Mouse (Mus musculus) embryonic facial prominence, embryonic 14.5 days (tissue): ENCODE results near the gene Msh3. TPM values are rescaled to one million over a fixed set of nuclear protein-coding genes. Genes with fewer than 3 reads are reported as not detected.
A peak's percentile ranks its signal among the peaks of the same experiment; 100 is the strongest.

ENCODE experiments used
- ATAC-seq: fragments of 200-750 bp; cut with Nextera tagmentation; 2 replicates; pipeline ENCODE4 v1.8.0; 2017; ENCODE audit warnings: low read depth, moderate number of reproducible peaks, moderate TSS enrichment
- DNase-seq: peaks from one replicate; pipeline ENCODE4 v3.0.0-alpha.2; 2015; ENCODE audit warnings: low spot score
- H3K27ac ChIP-seq: fragments of 300-500 bp; sonication (generic); replicated peaks from 2 replicates; pipeline ENCODE4 v1.5.1; 2014; ENCODE audit warnings: low read depth, mild to moderate bottlenecking, low read length, moderate library complexity
- H3K27me3 ChIP-seq: fragments of 300-500 bp; sonication (generic); replicated peaks from 2 replicates; pipeline ENCODE4 v1.6.1; 2014; ENCODE audit warnings: low read length; ENCODE audit not compliant: control insufficient read depth, insufficient read depth
- H3K36me3 ChIP-seq: fragments of 300-500 bp; sonication (generic); 2 replicates; pipeline ENCODE4 v1.6.1; 2014; ENCODE audit warnings: low read length, mixed read lengths; ENCODE audit not compliant: control insufficient read depth, insufficient read depth
- H3K4me1 ChIP-seq: fragments of 300-500 bp; sonication (generic); 2 replicates; pipeline ENCODE4 v1.6.1; 2014; ENCODE audit warnings: antibody characterized with exemption, low read length; ENCODE audit not compliant: control insufficient read depth, insufficient read depth
- H3K4me2 ChIP-seq: fragments of 300-500 bp; sonication (generic); 2 replicates; pipeline ENCODE4 v1.6.1; 2014; ENCODE audit warnings: low read depth, mild to moderate bottlenecking, low read length, moderate library complexity, mixed read lengths
- H3K4me3 ChIP-seq: fragments of 300-500 bp; sonication (generic); 2 replicates; pipeline ENCODE4 v1.5.1; 2014; ENCODE audit warnings: low read depth, mild to moderate bottlenecking, low read length
- H3K9ac ChIP-seq: fragments of 300-500 bp; sonication (generic); 2 replicates; pipeline ENCODE4 v1.6.1; 2014; ENCODE audit warnings: low read depth, mild to moderate bottlenecking, low read length, moderate library complexity, mixed read lengths
- H3K9me3 ChIP-seq: fragments of 300-500 bp; sonication (generic); 2 replicates; pipeline ENCODE4 v1.6.1; 2016; ENCODE audit warnings: low read length; ENCODE audit not compliant: control insufficient read depth
- WGBS: fragments of 180-500 bp; shearing (Covaris S2); extraction: QIAGEN DNeasy Blood & Tissue Kit; methylation state at CpG from one replicate; pipeline ENCODE4 v1.1.7; 2014; 5-methylcytosine and 5-hydroxymethylcytosine counted together
- polyA plus RNA-seq: library from polyadenylated mRNA; unstranded; fragments of >200 nt; fragmentation: Nextera tagmentation; extraction: Ambion mirVana; gene quantifications from 2 replicates; pipeline ENCODE4 v1.2.1, GENCODE M21; 2014

Msh3 gene
- polyA plus RNA-seq, 1 experiment from 2014 or later, result 21.9 TPM

DNA sequence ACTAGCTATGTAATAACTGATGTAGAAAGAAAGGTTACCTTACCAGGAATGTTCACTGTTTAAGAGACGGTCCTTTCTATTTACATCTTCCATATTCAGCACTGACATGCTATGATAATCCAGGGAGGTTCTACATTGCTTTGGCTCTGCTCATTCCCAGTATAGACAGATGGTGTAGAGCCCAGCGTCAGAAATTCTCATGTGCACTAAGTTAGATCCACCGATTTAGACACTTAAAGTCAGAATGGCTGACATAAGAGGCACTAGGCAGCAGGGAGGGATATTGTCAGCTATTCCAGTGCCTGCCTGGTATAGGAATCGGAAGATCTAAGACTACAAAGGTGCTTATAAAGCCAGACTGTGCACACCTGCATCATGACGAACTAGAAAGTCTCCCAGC is 40.2 kb downstream of the Msh3 start:
- Histone ChIP-seq H3K36me3 (peaks cover 18% of the 10 kb centered on the region), H3K27me3 (no peaks in the 10 kb centered on the region), H3K4me1 (no peaks in the 10 kb centered on the region), H3K4me2 (no peak overlapping the region), H3K4me3 (no peak overlapping the region), H3K9ac (no peak overlapping the region), H3K9me3 (no peaks in the 10 kb centered on the region), H3K27ac (no peak overlapping the region)
- ATAC-seq (no peak), DNase-seq (no peak)
- WGBS, result 86% methylated on average over 5 of the region's 5 CpGs

DNA sequence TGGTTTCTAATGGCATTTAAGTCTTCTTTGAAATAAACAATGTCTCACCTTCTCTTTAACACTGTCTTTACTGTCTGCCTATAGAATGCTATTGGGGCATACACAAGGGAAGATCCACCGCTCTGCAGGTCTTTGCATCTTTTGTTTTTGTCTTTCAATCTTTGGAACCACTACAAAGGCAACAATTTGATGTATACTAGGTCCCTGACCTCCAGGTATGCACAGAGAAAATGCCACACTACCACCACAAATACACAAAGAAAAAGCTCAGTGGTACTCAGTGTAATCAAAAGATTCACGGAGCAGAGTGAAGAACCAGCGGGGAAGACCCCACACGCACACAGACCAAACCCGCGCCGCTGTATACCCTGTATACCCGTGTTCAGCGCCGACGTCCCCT is 49.1 kb downstream of the Msh3 start, which contains the start of gene Gm20379:
TSS of gene Gm20379 (plus strand) at position 301 of the 400 bp plus-strand sequence.
- no peak for DNase-seq
- Histone ChIP-seq H3K36me3 (peaks cover 29% of the 10 kb centered on the region; the same call in 1 of the 2 replicates), H3K4me1 (no peaks in the 10 kb centered on the region; the same call in 1 of the 2 replicates), H3K4me3 (no peak within 1 kb of the TSS), H3K9me3 (no peaks in the 10 kb centered on the region), H3K9ac (no peak within 1 kb of the TSS), H3K27ac (no peak within 1 kb of the TSS), H3K4me2 (no peak within 1 kb of the TSS), H3K27me3 (no peaks in the 10 kb centered on the region)
- over 99% methylated on average over 11 of the region's 11 CpGs for WGBS
- ATAC-seq, result no peak

GRCm38 (mm10) chr13:92304291-92304690 is 50.5 kb downstream of the Msh3 start:
- ATAC-seq, result no peak; the same call in 1 of the 2 replicates
- H3K36me3 ChIP-seq, result peaks cover 34% of the 10 kb centered on the region; the same call in 1 of the 2 replicates

DNA sequence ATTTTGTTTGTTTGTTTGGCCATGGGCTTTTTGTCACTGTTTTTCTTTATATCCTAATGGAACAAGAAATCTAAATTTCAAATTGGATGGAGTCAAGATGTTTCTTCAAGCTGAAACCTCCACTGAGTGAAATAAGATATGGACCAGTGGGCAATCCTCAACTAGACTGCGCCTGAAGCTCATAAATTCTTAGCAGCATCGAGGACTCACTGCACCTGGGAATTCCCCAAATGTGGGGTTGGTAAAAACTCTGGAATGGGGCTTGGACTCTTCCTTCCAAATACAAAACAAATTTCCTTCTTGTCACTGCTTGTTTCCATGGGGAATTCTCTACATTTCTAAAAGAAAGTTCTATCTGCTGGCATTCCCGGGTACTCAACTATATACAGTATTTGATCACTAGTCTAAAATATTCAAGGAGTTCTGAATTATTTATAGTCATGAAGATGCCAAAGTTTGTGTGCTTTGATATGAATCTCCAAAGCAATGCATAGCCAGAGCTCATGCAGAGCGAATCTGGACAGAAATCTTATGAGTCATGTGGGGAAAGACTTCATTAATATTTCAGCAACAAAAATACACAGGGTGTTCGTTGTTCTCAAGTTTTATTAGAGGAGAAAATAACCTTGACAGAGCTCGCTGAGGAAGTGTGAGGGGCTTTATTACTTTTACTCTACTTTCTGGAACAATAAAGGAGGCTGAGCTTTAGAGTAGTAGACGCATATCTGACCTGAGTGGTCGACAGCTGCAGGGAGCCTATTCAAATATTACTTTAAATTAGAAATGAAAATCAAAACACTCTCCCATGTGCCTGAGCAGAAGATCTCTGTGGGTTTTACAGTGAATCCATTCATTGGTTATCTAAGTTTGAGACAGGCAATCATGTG is 51.5 kb downstream of the Msh3 start:
- H3K4me1 ChIP-seq, result no peaks in the 10 kb centered on the region; the same call in 1 of the 2 replicates
- H3K9me3 ChIP-seq, result no peaks in the 10 kb centered on the region
- H3K27me3 ChIP-seq, result no peaks in the 10 kb centered on the region
- H3K27ac ChIP-seq, result no peak overlapping the region
- no peak for DNase-seq
- no peak overlapping the region for H3K4me3 ChIP-seq
- 62% methylated on average over 8 of the region's 8 CpGs for WGBS
- no peak overlapping the region for H3K9ac ChIP-seq
- H3K4me2 ChIP-seq, result no peak overlapping the region
- no peak for ATAC-seq
- H3K36me3 ChIP-seq, result peaks cover 29% of the 10 kb centered on the region; the same call in 1 of the 2 replicates

More at GRCm38 (mm10) chr13:92304291-92304690, 50.5 kb downstream of the Msh3 start:
- Histone ChIP-seq H3K4me2 (no peak overlapping the region), H3K9ac (no peak overlapping the region), H3K27me3 (no peaks in the 10 kb centered on the region), H3K4me3 (no peak overlapping the region), H3K4me1 (no peaks in the 10 kb centered on the region; the same call in 1 of the 2 replicates), H3K27ac (no peak overlapping the region), H3K9me3 (no peaks in the 10 kb centered on the region)
- no peak for DNase-seq
- WGBS, result 100% methylated on average over 5 of the region's 5 CpGs

DNA sequence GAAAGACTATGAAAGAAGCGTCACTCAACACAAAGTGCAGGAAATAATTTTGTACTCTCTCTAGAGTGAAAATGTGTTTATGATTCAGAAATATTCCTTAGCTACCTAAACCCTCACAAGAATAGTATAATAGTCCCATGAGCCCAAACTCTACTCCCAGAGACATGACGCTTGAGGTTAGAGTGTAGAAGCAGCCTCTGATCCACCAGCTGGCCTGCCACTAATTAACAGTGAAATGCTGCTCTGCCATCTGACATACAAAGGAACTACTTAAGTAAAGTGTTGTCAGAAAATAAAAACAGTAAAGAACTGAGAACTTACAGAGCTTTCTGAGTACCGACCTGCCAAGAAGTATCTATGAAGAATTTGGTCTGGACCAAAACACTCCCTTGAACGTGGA is 52.3 kb downstream of the Msh3 start:
- no peaks in the 10 kb centered on the region for H3K27me3 ChIP-seq
- H3K27ac ChIP-seq, result no peak overlapping the region
- no peaks in the 10 kb centered on the region for H3K9me3 ChIP-seq
- H3K36me3 ChIP-seq, result peaks cover 28% of the 10 kb centered on the region; the same call in 1 of the 2 replicates
- DNase-seq (no peak), ATAC-seq (peak; percentile 42; the same call in 1 of the 2 replicates)
- H3K4me3 ChIP-seq, result no peak overlapping the region
- H3K4me2 ChIP-seq, result no peak overlapping the region
- WGBS, result 64% methylated on average over 4 of the region's 4 CpGs
- no peak overlapping the region for H3K9ac ChIP-seq
- no peaks in the 10 kb centered on the region; the same call in 1 of the 2 replicates for H3K4me1 ChIP-seq

- H3K9me3 ChIP-seq, result no peaks in the 10 kb centered on the region
- H3K4me2 ChIP-seq, result no peak overlapping the region
- H3K9ac ChIP-seq, result no peak overlapping the region
- no peak overlapping the region for H3K4me3 ChIP-seq
- H3K36me3 ChIP-seq, result peaks cover 28% of the 10 kb centered on the region; the same call in 1 of the 2 replicates
- no peak overlapping the region for H3K27ac ChIP-seq
- ATAC-seq (no peak), DNase-seq (no peak)
- WGBS, result 71% methylated on average over 4 of the region's 4 CpGs
- H3K4me1 ChIP-seq, result no peaks in the 10 kb centered on the region; the same call in 1 of the 2 replicates
- no peaks in the 10 kb centered on the region for H3K27me3 ChIP-seq
These were observed 53.0 kb downstream of the Msh3 start for GRCm38 (mm10) chr13:92301754-92302153.

- DNase-seq, result no peak
- Histone ChIP-seq H3K4me1 (no peaks in the 10 kb centered on the region; the same call in 1 of the 2 replicates), H3K27ac (no peak overlapping the region), H3K9me3 (no peaks in the 10 kb centered on the region), H3K27me3 (no peaks in the 10 kb centered on the region), H3K9ac (no peak overlapping the region), H3K36me3 (peaks cover 24% of the 10 kb centered on the region; the same call in 1 of the 2 replicates), H3K4me2 (no peak overlapping the region), H3K4me3 (no peak overlapping the region)
- 67% methylated on average over 1 of the region's 1 CpGs for WGBS
- no peak for ATAC-seq
These were observed 55.3 kb downstream of the Msh3 start for GRCm38 (mm10) chr13:92299522-92299921.

- ATAC-seq, result no peak
- H3K27ac ChIP-seq, result no peak overlapping the region
These were observed 57.8 kb downstream of the Msh3 start for GRCm38 (mm10) chr13:92297021-92297420.

More at GRCm38 (mm10) chr13:92297021-92297420, 57.8 kb downstream of the Msh3 start:
- no peaks in the 10 kb centered on the region for H3K4me1 ChIP-seq
- no peaks in the 10 kb centered on the region for H3K9me3 ChIP-seq
- H3K27me3 ChIP-seq, result no peaks in the 10 kb centered on the region
- no peak overlapping the region for H3K4me2 ChIP-seq
- H3K9ac ChIP-seq, result no peak overlapping the region
- 78% methylated on average over 2 of the region's 2 CpGs for WGBS
- H3K36me3 ChIP-seq, result peaks cover 24% of the 10 kb centered on the region; the same call in 1 of the 2 replicates
- DNase-seq, result peak; percentile 56
- no peak overlapping the region for H3K4me3 ChIP-seq
